Mouse (Mus musculus) B cell, adult 2 months (primary cell): ENCODE results near the gene Mtx3.
A peak's percentile ranks its signal among the peaks of the same experiment; 100 is the strongest.
"Not testable (repeated sequence)": the region's sequence is repeated elsewhere in the genome, so short reads cannot be mapped to it uniquely, and the experiment has no call there.

Experiments used
- DNase-seq, 2 experiments: peaks; one replicate each; pipeline ENCODE4 v3.0.0; 2022

The Mtx3 gene

GRCm38 (mm10) chr13:92844586-92845221 is at the start of gene Mtx3:
Mtx3 (plus strand) TSS chr13:92844760.
- DNase-seq = peak; percentile 87 to 88

GRCm38 (mm10) chr13:92798830-92799229 is 45.7 kb upstream of the Mtx3 start:
- no peak for DNase-seq

DNA sequence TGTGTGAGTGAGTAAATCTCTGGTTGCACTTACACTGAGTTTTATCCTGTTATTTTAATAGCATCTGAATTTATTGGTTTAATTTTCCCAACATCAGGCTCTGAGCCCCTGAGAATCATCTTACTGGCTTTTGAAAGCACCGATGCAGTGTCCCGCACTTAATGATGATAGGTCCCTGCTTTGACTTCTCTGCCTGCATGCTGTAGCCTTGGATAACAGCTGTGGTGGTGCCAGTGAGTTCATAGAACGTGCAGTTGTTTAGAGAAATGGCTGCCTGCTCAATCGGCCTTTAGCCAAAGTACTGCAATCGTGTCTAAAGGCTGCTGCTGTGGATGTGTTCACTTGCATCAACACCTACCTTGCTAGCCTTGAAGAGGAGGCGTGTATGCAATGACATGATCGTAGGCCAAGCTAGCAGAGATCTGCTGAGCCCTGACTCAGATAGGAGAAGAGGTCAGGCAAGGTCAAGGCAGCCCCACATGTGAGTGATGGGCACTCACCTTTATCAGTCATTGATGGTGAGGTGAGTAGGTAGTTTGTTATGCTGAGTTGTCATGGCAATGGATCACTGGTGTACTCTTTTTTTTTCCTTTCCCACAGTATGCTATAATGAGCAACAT is 45.1 kb upstream of the Mtx3 start:
- no peak for DNase-seq

- no peak for DNase-seq
Observed at GRCm38 (mm10) chr13:92806785-92807184, 37.8 kb upstream of the Mtx3 start.

DNA sequence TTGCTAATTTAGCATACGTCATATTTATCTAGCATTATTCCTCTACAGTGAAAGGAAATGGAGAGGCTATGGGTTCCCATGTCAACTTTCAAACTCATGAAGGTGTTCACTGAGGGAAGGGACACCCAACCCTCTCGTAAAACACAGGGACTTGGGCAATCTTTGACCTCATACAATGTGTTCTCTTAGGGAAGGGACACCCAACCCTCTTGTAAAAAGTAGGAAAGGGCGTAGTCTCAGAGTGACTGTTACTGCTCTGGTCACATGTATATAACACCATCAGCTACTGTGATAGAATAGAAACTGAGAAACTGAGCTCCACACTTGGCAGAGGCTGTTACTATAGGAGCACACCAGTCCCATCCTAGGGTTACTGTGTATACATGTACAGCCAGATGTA is 36.7 kb upstream of the Mtx3 start:
- no peak for DNase-seq

GRCm38 (mm10) chr13:92810592-92810991 is 34.0 kb upstream of the Mtx3 start:
- not testable (repeated sequence) for DNase-seq

- no peak for DNase-seq
Observed at GRCm38 (mm10) chr13:92816329-92816728, 28.2 kb upstream of the Mtx3 start.

DNA sequence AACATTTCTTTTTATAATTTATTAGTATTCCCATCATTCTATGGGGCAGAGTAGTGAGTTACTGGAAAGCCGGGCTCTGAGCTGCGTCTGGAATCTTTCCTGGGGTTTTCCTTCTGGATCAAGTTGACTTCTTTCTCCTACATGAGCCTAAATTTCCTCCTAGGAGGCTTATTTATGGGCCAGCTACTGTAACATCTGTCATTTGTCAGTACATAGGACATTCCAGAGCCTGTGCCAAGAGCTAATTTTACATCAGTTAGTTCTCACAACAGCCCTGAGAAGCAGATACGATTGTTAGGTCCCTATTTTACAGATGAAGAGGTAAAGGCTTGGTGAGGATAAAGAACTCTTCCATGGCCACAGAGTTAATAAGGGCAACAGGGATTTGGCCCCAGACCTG is 27.2 kb upstream of the Mtx3 start:
- no peak for DNase-seq

GRCm38 (mm10) chr13:92828820-92829219 is 15.7 kb upstream of the Mtx3 start:
- peak; percentile 6 for DNase-seq

- no peak for DNase-seq
Observed at GRCm38 (mm10) chr13:92833162-92833561, 11.4 kb upstream of the Mtx3 start.

DNA sequence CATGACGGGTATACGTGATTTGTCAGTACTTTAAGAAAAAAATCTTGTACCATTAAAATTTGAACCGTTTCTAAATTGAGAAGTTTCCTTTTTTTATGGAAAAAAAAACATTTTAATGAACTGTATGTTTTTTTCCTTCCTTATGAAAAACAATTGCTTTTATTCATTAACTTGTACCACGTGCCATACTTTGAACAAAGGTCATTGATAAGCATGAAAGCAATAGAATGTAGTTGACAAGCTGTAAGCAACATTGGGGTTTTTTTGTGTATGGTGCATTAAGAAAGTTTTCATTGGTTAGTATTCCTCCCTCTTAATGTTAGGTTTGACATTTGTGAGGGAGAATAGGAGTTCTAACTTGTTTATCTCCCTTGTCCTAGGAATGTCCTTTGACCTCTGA is 1.9 kb downstream of the Mtx3 start:
- no peak for DNase-seq

- DNase-seq = no peak
Observed at GRCm38 (mm10) chr13:92847336-92847735, 2.8 kb downstream of the Mtx3 start.

- DNase-seq = no peak
Observed at GRCm38 (mm10) chr13:92848002-92848401, 3.4 kb downstream of the Mtx3 start.

DNA sequence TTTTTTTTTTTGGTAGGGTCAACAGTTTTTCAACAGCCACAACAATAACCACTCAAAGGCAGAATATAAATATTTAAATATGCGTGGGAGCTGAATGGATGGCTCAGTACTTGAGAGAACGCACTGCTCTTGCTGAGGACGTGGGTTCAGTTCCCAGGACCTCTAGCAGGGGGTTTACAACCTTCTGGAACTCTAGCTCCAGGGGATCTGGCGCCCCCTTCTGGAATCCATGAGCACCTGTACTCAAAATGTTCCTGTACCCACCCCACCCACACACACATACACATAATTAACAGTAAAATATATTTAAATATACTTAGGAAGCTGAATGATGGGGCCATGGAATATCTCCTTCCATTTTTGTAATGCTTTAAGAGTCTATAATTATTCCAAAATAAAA is 11.3 kb downstream of the Mtx3 start:
- peak; percentile 6 to 11 for DNase-seq

GRCm38 (mm10) chr13:92858808-92859207 is 14.2 kb downstream of the Mtx3 start:
- no peak for DNase-seq

GRCm38 (mm10) chr13:92859959-92860358 is 15.4 kb downstream of the Mtx3 start:
- no peak for DNase-seq

GRCm38 (mm10) chr13:92865358-92865757 is 20.8 kb downstream of the Mtx3 start:
- no peak for DNase-seq

DNA sequence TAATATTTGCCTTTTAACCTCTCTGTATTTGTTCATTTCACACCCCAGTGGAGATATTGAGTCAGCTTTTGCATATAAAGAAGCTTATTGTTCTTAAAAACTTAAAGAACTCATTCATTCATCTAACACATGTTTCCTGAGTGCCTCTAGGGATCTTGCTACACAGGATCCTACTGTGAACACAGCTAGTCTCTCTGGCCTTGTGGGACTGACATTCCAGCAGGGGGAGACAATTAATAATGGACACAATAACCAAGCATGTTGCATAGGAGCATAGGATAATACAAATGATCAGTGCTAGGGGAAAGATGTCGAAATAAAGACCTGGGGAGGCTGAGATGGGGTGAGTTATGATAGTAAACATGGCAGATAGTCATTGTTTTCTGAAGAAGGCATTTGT is 22.1 kb downstream of the Mtx3 start:
- no peak for DNase-seq

GRCm38 (mm10) chr13:92879514-92879913 is 35.0 kb downstream of the Mtx3 start:
- no peak for DNase-seq

GRCm38 (mm10) chr13:92879933-92880332 is 35.4 kb downstream of the Mtx3 start:
- DNase-seq = no peak

DNA sequence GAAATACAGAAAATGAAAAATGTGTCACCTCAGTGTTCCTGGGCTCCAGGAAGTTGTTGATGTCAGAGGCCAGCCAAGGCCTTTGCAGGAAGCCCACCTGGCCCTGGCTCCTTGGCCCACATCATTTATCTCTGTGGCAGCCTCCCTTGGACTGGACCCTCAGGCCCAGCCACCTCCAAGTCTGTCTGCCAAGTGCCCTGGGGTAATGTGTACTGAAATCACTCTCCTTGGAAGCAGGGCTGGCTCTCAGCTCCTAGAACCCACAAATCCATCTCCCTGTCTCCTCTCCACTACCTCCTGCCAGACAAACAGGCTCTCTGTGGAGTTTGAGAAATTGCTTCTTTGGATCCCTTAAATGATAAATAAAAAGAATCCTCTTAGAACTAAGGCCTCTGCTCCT is 36.0 kb downstream of the Mtx3 start:
- no peak for DNase-seq

GRCm38 (mm10) chr13:92882271-92882985 is 37.9 kb downstream of the Mtx3 start:
- no peak for DNase-seq

DNA sequence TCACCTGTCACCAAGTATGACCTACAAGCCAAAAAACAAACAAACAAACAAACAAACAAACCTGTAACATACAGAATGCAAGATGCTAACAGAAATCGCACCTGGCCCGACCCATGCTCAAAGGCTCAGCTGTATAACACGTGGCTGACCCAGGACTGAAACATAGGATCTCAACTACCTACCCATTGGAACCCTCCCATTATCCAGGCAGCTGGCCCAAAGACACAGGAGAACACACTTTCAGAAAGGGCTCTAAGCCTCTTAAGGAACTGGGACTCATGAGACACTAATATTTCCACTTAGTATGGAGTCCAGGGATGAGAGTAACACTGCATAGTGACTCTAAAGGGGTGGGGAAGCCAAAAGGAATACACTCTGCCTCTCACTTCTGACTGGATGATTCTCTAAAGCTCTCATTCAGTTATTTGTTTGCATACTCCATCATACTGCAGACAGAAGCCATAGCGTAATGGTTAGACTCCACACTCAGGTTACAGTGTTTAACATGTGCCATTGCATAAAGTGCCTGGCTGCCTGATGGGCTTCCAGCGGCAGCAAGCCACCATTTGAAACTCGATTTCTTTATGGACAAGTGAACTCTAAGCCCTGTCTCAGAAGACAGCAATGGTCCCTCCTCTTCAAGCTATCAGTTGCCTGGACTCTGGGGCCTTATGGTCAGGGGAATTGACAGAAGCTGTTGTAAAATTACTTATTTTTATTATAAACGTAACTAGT is 38.6 kb downstream of the Mtx3 start:
- DNase-seq = no peak

GRCm38 (mm10) chr13:92884206-92884605 is 39.6 kb downstream of the Mtx3 start:
- no peak for DNase-seq
